Mouse (Mus musculus): ENCODE results near the gene Fam189a1. TPM values are rescaled to one million over a fixed set of nuclear protein-coding genes. Genes with fewer than 3 reads are reported as not detected.

Fam189a1 gene
- total and polyA plus RNA-seq, 3 experiments = 0.10 TPM; not detected in 2

DNA sequence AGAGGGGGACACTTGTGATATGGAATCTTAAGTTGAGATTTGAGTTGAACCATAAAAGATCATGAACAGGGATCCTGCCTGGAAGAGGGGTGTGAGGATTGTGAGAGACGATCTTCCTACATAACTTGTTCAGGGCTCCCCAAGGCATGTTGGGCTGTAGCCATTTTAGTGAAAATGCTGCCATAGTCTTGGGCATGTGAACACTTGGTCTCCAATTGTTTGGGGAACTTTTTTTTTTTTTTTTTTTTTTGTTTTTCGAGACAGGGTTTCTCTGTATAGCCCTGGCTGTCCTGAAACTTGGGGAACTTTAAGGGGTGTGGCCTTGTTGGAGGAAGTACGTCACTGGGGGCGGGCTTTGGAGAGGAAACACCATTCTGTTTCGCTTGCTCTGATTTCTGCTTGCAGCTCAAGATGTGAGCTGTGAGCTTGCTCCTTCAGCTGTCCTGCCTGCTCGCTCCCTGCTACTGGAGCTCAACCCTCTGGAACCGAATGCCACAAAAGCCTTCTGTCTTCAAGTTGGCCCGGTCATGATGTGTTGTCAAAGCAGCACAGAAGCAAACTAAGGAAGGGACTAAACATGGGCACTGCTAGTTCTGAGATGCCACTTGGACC, 385.5 kb downstream of the Fam189a1 start:
- Histone ChIP-seq H3K4me3 (replicated peaks in 1 of 3; ENCODE audit: low read depth in 2 of 3, low read length in 2 of 3, poor library complexity in 1 of 3) (peak overlapping the region; percentile 15 to 60 (median 53)), H3K9me3 (replicated peaks; ENCODE audit: low read length) (no peaks in the 10 kb centered on the region), H3K4me2 (ENCODE audit: insufficient read depth, low read depth, poor library complexity, severe bottlenecking) (no peak overlapping the region; the same call in 1 of the 2 replicates), H3K27ac (ENCODE audit: insufficient read depth, low read depth) (no peak overlapping the region), H3K36me3 (replicated peaks in 1 of 2; ENCODE audit: control insufficient read depth in 1 of 2, insufficient read depth in 1 of 2, low read length in 1 of 2) (no peaks in the 10 kb centered on the region), H3K4me1 (ENCODE audit: control insufficient read depth in 1 of 2, insufficient read depth in 2 of 2) (peaks cover 2 to 5% of the 10 kb centered on the region in 2 experiments; a peak in 1 of 4 replicates), H3K27me3 (replicated peaks) (peaks cover 2% of the 10 kb centered on the region), H3K79me2 (replicated peaks; ENCODE audit: control insufficient read depth, extremely low read depth, insufficient read depth, poor library complexity, severe bottlenecking) (no peaks in the 10 kb centered on the region), H3K9ac (ENCODE audit: insufficient read depth, low read depth) (no peak overlapping the region)
- in situ Hi-C loops (cut with MboI; ENCODE audit: low pct_ligation_motif_present, low pct_unique_long_range_greater_than_20kb, low sequenced_read_pairs) (no loop called here), dilution Hi-C loops (cut with MboI; ENCODE audit: extremely low pct_ligation_motif_present, extremely low pct_unique_long_range_greater_than_20kb, low sequenced_read_pairs) (no loop called here)
- DNase-seq (ENCODE audit: extremely low read depth) = peak; percentile 68
- peak; percentile 37; the same call in 1 of the 2 replicates for TF ChIP-seq ZNF384 (IDR thresholded peaks at IDR 0.05; ENCODE audit: low read depth, low read length)
- no peak for TF ChIP-seq USF2 (conservative IDR thresholded peaks at IDR 0.05; ENCODE audit: low read depth, low read length)
- TF ChIP-seq NELFE (IDR thresholded peaks at IDR 0.05; ENCODE audit: low read depth, low read length) = peak; percentile 53; the same call in 1 of the 2 replicates
- no peak for TF ChIP-seq MAFK (IDR thresholded peaks at IDR 0.05; ENCODE audit: insufficient replicate concordance, low read length)
- peak; percentile 12; the same call in 1 of the 2 replicates for TF ChIP-seq HCFC1 (IDR thresholded peaks at IDR 0.05; ENCODE audit: low read depth, low read length)
- TF ChIP-seq POLR2A (IDR thresholded peaks at IDR 0.05; ENCODE audit: low read depth, low read length) = peak; percentile 39; the same call in 1 of the 2 replicates
- TF ChIP-seq BHLHE40 (IDR thresholded peaks at IDR 0.05; ENCODE audit: low read depth, low read length) = no peak
- no peak for TF ChIP-seq EP300 (IDR thresholded peaks at IDR 0.05; ENCODE audit: low read length)

DNA sequence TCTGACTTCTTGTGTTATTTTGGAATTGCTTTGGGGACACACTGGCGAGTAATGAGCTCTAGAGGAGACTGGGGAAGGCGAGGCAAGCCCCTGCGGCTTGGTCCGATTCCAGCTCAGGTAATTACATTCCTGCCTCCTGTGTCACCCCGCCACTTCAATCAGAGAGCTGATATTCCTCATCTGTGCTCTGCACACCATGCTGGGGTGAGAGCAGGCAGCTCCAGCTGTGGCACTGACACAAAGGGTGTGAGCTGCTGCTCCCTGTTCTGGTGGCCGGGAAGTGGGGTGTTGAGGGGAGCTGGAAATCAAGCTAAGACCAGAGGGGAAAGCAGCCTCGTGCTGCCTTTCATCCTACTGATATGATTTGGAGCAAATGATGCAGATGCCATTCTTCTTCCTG, 386.6 kb downstream of the Fam189a1 start:
- H3K27me3 ChIP-seq (replicated peaks) = peaks cover 8% of the 10 kb centered on the region
- TF ChIP-seq UBTF (IDR thresholded peaks at IDR 0.05; ENCODE audit: low read depth, low read length) = no peak
- TF ChIP-seq HCFC1 (IDR thresholded peaks at IDR 0.05; ENCODE audit: low read depth, low read length) = no peak
- TF ChIP-seq KAT2A (IDR thresholded peaks at IDR 0.05; ENCODE audit: insufficient replicate concordance, low read length) = no peak
- TF ChIP-seq ELF1 (IDR thresholded peaks at IDR 0.05; ENCODE audit: low read depth, low read length) = no peak
- TF ChIP-seq MAX (IDR thresholded peaks at IDR 0.05; ENCODE audit: low read length) = no peak
- TF ChIP-seq SMC3 (IDR thresholded peaks at IDR 0.05; ENCODE audit: low read depth, low read length) = no peak
- TF ChIP-seq MYC (IDR thresholded peaks at IDR 0.05; ENCODE audit: low read depth, low read length) = no peak
- no peaks in the 10 kb centered on the region for H3K79me2 ChIP-seq (replicated peaks; ENCODE audit: control insufficient read depth, extremely low read depth, insufficient read depth, poor library complexity, severe bottlenecking)
- peaks cover 0 to 5% of the 10 kb centered on the region in 2 experiments; a peak in 1 of 4 replicates for H3K4me1 ChIP-seq (ENCODE audit: control insufficient read depth in 1 of 2, insufficient read depth in 2 of 2)
- no peak for DNase-seq (ENCODE audit: extremely low read depth)
- dilution Hi-C loops (cut with MboI; ENCODE audit: extremely low pct_ligation_motif_present, extremely low pct_unique_long_range_greater_than_20kb, low sequenced_read_pairs) = no loop called here
- no peak overlapping the region for H3K4me3 ChIP-seq (replicated peaks in 1 of 3; ENCODE audit: low read depth in 2 of 3, low read length in 2 of 3, poor library complexity in 1 of 3)
- no peak overlapping the region for H3K27ac ChIP-seq (ENCODE audit: insufficient read depth, low read depth)
- H3K36me3 ChIP-seq (replicated peaks in 1 of 2; ENCODE audit: control insufficient read depth in 1 of 2, insufficient read depth in 1 of 2, low read length in 1 of 2) = no peaks in the 10 kb centered on the region
- no peak overlapping the region for H3K4me2 ChIP-seq (ENCODE audit: insufficient read depth, low read depth, poor library complexity, severe bottlenecking)
- H3K9ac ChIP-seq (ENCODE audit: insufficient read depth, low read depth) = no peak overlapping the region
- in situ Hi-C loops (cut with MboI; ENCODE audit: low pct_ligation_motif_present, low pct_unique_long_range_greater_than_20kb, low sequenced_read_pairs) = no loop called here
- no peaks in the 10 kb centered on the region for H3K9me3 ChIP-seq (replicated peaks; ENCODE audit: low read length)
